Mouse (Mus musculus): ENCODE measurements around the gene Pex14.
A peak's percentile ranks its signal among the peaks of the same experiment; 100 is the strongest.
"Not testable (repeated sequence)": the region's sequence is repeated elsewhere in the genome, so short reads cannot be mapped to it uniquely, and the experiment has no call there.

The Pex14 gene

GRCm38 (mm10) chr4:149103875-149104561 lies 4.3 kb upstream of the Pex14 start, which contains the start of gene Dffa:
TSS of gene Dffa (plus strand) at chr4:149104146.
- peak; percentile 98 for DNase-seq (ENCODE audit: low spot score)

GRCm38 (mm10) chr4:149101456-149101855 lies 1.8 kb upstream of the Pex14 start:
- DNase-seq (ENCODE audit: low spot score): no peak

- DNase-seq (ENCODE audit: low spot score): not testable (repeated sequence)
Measured at GRCm38 (mm10) chr4:149100449-149100848, 773 bp upstream of the Pex14 start.

- peak; percentile 17 for DNase-seq (ENCODE audit: low spot score)
Measured at GRCm38 (mm10) chr4:149098571-149098970, 1.1 kb downstream of the Pex14 start.

- no peak for DNase-seq (ENCODE audit: low spot score)
Measured at GRCm38 (mm10) chr4:149097956-149098355, 1.7 kb downstream of the Pex14 start.

GRCm38 (mm10) chr4:149091364-149091763 lies 8.3 kb downstream of the Pex14 start:
- DNase-seq (ENCODE audit: low spot score): no peak

- DNase-seq (ENCODE audit: low spot score): no peak
Measured at GRCm38 (mm10) chr4:149085381-149085780, 14.3 kb downstream of the Pex14 start.

GRCm38 (mm10) chr4:149081528-149081927 lies 18.1 kb downstream of the Pex14 start:
- DNase-seq (ENCODE audit: low spot score): no peak

- no peak for DNase-seq (ENCODE audit: low spot score)
Measured at GRCm38 (mm10) chr4:149080111-149080510, 19.6 kb downstream of the Pex14 start.

GRCm38 (mm10) chr4:149079629-149080028 lies 20.0 kb downstream of the Pex14 start:
- DNase-seq (ENCODE audit: low spot score): no peak

- no peak for DNase-seq (ENCODE audit: low spot score)
Measured at GRCm38 (mm10) chr4:149078261-149078660, 21.4 kb downstream of the Pex14 start.

GRCm38 (mm10) chr4:149075871-149076575 lies 23.7 kb downstream of the Pex14 start:
- peak; percentile 83 for DNase-seq (ENCODE audit: low spot score)

GRCm38 (mm10) chr4:149075073-149075472 lies 24.6 kb downstream of the Pex14 start:
- DNase-seq (ENCODE audit: low spot score): no peak

- DNase-seq (ENCODE audit: low spot score): no peak
Measured at GRCm38 (mm10) chr4:149066672-149067551, 32.8 kb downstream of the Pex14 start.

GRCm38 (mm10) chr4:149064061-149064854 lies 35.4 kb downstream of the Pex14 start:
- DNase-seq (ENCODE audit: low spot score): no peak

GRCm38 (mm10) chr4:149062406-149063318 lies 37.0 kb downstream of the Pex14 start:
- peak; percentile 49 for DNase-seq (ENCODE audit: low spot score)

GRCm38 (mm10) chr4:149061432-149061718 lies 38.3 kb downstream of the Pex14 start:
- no peak for DNase-seq (ENCODE audit: low spot score)

- no peak for DNase-seq (ENCODE audit: low spot score)
Measured at GRCm38 (mm10) chr4:149060621-149061431, 38.9 kb downstream of the Pex14 start.

- no peak for DNase-seq (ENCODE audit: low spot score)
Measured at GRCm38 (mm10) chr4:149059713-149060112, 40.0 kb downstream of the Pex14 start.

- DNase-seq (ENCODE audit: low spot score): no peak
Measured at GRCm38 (mm10) chr4:149058298-149058697, 41.4 kb downstream of the Pex14 start.

Data from embryo, embryonic 10.5 days (tissue).